Mouse (Mus musculus): ENCODE results near the gene Tspan8.

GRCm38 (mm10) chr10:115775945-115776905, 40.4 kb upstream of the Tspan8 start:
- TF ChIP-seq CTCF (IDR thresholded peaks at IDR 0.05; ENCODE audit: low read depth) (no peak), EP300 (IDR thresholded peaks at IDR 0.05; ENCODE audit: low read depth) (no peak)

Measured in liver, postnatal 0 days (tissue).